Mouse (Mus musculus) testis, postnatal 14 days (tissue): ENCODE results near the gene Sphkap.

ENCODE experiments used
- DNase-seq: peaks from one replicate; pipeline ENCODE4 v3.0.0; 2021; ENCODE audit warnings: low spot score

Gene Sphkap

GRCm38 (mm10) chr1:83408021-83408464 is at the start of gene Sphkap:
Sphkap (minus strand) TSS chr1:83408200.
- DNase-seq = peak; percentile 14

- DNase-seq = no peak
Observed at GRCm38 (mm10) chr1:83451291-83451690, 43.3 kb upstream of the Sphkap start.

GRCm38 (mm10) chr1:83440422-83440821 is 32.4 kb upstream of the Sphkap start:
- no peak for DNase-seq

GRCm38 (mm10) chr1:83433932-83434331 is 25.9 kb upstream of the Sphkap start:
- no peak for DNase-seq

- no peak for DNase-seq
Observed at GRCm38 (mm10) chr1:83429866-83430265, 21.9 kb upstream of the Sphkap start.

GRCm38 (mm10) chr1:83407616-83408015 is 384 bp downstream of the Sphkap start:
- DNase-seq = no peak

- DNase-seq = no peak
Observed at GRCm38 (mm10) chr1:83406882-83407549, 984 bp downstream of the Sphkap start.

GRCm38 (mm10) chr1:83401079-83401478 is 6.9 kb downstream of the Sphkap start:
- no peak for DNase-seq

GRCm38 (mm10) chr1:83396284-83396683 is 11.7 kb downstream of the Sphkap start:
- no peak for DNase-seq

GRCm38 (mm10) chr1:83395559-83395958 is 12.4 kb downstream of the Sphkap start:
- DNase-seq = no peak

GRCm38 (mm10) chr1:83389419-83389818 is 18.6 kb downstream of the Sphkap start:
- no peak for DNase-seq

- DNase-seq = no peak
Observed at GRCm38 (mm10) chr1:83377404-83377803, 30.6 kb downstream of the Sphkap start.

GRCm38 (mm10) chr1:83366456-83366855 is 41.5 kb downstream of the Sphkap start:
- no peak for DNase-seq

GRCm38 (mm10) chr1:83362168-83362567 is 45.8 kb downstream of the Sphkap start:
- DNase-seq = no peak

GRCm38 (mm10) chr1:83346453-83346852 is 61.5 kb downstream of the Sphkap start:
- DNase-seq = no peak

- no peak for DNase-seq
Observed at GRCm38 (mm10) chr1:83345572-83345971, 62.4 kb downstream of the Sphkap start.

GRCm38 (mm10) chr1:83345069-83345468 is 62.9 kb downstream of the Sphkap start:
- DNase-seq = no peak

GRCm38 (mm10) chr1:83342726-83343250 is 65.2 kb downstream of the Sphkap start:
- DNase-seq = no peak

- DNase-seq = no peak
Observed at GRCm38 (mm10) chr1:83339358-83339757, 68.6 kb downstream of the Sphkap start.

- DNase-seq = no peak
Observed at GRCm38 (mm10) chr1:83316917-83317316, 91.1 kb downstream of the Sphkap start.

- no peak for DNase-seq
Observed at GRCm38 (mm10) chr1:83315146-83315545, 92.9 kb downstream of the Sphkap start.

- DNase-seq = no peak
Observed at GRCm38 (mm10) chr1:83311607-83312295, 96.2 kb downstream of the Sphkap start.
